Mouse (Mus musculus) MN1 (cell line): Measurements from ENCODE around the gene Nnmt.

Experiments used
- DNase-seq: peaks from one replicate; pipeline ENCODE4 v3.0.0-alpha.2; 2016; ENCODE audit warnings: low spot score

Nnmt gene

DNA sequence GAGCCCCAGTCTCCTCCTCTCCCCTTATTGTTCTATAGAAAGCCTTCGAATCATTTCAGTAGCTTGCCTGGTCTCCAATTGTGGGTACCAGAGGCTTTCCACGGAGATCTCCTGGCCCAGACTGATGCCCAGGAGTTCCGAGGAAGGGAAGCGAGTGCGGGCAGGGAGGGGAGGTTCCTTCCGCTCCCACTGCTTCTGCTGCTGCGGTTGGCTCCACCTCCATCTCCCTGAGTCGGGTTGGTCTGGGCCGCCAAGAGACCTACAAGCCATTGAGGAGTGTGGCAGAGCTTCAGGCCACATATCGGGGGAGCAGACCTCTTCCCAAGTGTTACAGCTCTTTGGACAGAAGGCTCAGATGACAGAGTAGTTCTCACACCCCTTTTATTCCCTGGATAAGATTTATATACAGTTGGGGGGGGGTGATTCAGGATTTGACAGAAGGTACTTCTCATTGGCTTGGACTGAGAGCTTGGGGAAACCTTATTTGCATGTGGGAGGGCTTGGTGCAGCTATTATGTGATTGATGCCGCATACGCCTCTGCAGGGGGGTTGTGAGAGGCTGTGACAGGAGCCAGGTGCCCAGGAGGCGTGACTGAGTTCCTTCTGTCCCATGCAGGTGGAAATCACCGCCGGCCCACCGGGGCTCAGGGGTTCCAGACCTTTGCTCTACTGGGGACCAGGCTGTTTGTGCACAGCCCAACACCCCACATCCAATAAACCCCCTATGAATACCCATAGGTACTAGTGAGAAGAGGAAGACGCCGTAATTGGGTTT lies 30.8 kb upstream of the Nnmt start:
- no peak for DNase-seq

DNA sequence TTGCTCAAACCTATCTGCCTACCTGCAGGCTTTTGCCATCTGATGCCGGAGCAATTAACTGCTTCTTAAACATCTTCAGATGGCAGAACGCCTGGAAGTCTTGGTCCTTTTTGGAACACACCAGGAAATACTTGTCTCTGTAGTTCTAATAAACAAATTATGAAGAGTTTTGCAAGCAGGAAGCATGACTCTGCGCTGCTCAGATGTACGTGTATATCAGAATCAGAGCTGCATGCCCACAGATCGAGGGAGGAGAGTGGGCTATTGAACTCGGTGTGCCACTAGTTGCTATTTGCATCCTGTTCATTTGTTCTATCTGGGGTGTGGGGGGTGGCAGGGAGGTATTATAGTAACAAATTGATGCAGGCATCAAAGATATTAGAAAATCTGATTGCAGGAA lies 28.2 kb upstream of the Nnmt start:
- no peak for DNase-seq

DNA sequence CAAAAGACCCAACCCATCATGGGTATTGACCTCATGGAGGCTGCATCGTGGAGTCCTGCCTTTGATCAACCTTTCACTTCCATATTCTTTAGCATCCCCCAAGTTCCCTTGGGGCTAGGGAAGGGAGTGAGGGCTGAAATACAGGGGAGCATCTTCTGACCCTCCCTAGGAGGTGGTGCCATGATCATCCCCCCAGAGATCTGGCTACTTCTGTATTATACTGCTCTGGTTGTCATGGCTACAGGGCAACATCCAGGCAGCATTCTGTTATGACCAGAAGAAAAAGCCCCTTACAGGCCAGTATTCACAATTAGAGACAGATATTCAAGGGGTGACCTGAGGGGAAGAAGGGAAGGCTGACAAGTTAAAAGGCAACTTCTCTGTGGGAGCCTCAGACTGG lies 14.3 kb upstream of the Nnmt start:
- DNase-seq, result no peak

DNA sequence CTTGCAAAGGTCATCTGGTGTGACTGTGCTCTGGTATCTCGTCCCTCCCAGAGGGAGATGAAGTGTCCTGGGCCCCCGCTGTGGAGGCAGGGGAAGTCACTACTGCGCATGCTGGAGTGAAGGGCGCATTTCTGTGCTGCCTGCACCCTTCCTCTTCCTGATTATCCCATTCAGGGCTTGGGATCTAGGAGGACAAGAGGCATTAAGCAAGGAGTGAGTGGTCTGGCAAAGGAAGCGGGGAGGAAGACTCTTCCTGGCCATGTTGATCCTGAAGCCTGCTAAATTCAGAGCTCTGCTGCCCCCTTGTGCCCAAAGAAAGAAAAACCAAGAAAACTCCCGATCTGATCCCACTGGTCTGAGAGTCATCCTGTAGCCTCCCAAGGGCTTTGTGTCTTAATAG lies 13.6 kb upstream of the Nnmt start:
- peak; percentile 83 for DNase-seq

DNA sequence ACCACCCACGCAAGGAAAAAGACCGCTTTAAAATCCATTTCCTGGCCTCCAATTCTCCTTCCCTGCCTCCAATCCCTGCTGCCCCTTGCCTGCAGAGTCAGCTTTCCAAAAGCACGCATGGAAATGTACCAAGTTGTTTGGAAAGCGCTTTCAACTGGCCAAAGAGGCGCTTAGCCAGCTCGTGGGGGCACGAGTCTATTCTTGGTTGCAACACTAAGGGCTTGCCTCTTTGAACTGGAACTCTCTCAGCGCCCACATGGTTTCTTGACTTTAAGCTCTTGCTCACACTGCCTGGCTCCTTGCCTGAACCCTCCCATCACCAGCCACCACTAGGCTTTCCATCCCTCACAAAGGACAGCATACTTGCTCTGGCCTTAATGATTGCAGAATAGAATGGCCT lies 13.2 kb upstream of the Nnmt start:
- no peak for DNase-seq

DNA sequence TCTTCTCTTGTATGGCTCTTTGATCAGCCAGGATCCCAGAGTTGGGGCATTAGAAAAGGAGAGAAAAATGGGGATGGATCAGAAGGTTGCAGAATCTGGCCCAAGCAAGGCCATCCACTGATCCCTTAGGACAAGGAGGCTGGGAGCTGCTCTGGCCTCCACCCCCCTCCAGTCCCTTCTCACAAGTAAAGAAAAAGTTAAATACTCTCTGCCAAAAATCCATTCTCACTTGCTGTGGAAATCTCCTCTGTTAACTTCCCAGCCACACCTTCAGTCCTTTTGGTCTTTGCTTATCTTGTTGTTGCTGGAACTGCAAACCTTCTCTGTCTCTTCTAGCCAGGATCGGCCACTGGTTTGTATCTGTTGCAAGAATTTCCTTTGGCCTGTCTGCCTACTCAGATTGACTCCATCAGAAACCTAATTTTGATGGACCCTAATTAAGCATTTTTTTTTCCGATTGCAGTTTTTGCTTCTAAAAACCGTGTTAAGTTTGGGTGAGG lies 12.6 kb upstream of the Nnmt start:
- DNase-seq, result no peak

DNA sequence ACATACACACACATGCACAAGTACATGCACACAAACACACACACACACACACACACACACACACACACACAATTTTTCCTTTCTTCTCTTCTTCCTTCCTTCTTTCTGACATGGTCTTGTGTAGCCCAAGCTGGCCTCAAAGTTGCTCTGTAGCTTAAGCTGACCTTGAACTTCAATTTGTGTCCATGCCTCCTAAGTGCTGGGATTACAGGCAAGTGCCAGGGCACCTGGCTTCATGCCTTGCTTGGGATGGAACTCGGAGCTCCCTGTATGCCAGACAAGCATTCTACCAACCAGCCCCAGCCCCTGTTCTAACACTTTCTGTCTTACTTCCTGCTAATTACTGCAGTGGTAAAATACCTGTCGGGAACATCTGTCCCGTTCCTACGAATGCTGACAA lies 8.3 kb upstream of the Nnmt start:
- no peak for DNase-seq

DNA sequence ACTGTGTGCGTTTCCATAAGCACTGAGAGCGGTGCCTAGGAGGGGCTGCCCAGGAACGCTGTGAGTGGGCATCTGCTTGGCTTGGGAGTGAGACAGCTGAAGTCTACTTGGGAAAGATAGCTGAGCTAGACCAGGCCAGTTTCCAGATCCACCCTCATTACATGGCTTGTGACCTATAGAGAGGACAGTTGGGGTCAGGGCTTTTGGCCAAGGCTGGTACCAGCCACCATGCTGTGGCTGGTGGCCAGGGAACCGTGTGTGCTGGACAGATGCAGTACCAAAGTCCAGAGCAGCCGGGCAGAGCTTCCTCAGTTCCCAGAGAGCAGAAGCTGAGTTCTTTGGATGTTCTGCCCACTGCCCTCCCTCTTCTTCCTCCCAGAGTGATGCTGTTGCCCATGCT lies 7.6 kb upstream of the Nnmt start:
- no peak for DNase-seq

DNA sequence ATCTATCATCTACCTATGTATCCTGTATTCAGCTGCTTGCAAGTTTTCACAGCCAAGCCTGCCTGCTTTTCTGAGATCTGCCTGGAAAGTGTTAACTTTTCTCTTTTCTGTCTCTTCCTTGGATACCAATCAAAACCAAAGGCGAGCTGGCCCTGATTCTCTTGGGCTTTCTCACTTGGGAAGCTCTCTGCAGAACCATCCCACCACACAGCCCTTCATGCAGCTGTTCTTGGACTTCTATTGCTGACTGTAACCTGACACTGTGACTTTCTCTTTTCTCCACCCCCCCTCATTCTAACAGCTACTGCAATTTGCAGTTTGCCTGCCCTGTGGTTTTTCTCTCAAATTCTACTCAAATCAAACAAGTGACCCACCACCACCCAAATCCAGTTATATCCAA lies 6.1 kb upstream of the Nnmt start:
- no peak for DNase-seq

DNA sequence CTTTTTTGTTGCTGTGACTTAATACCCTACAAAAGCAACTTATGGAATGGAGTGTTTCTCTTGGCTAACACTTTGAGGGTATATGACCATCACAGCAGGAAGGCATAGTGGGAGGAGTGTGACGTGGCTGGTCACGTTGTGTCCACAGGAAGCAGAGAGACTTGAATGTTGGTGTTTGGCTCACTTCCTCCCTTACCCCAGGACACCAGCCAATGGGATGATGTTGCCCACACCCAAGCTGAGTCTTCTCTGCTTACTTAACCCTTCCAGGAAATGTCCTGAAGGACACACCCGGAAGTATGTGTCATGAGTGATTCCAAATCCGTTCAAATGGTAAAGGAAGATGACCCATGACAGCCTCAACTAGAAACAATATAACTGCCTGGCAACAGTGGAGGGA lies 4.8 kb upstream of the Nnmt start:
- no peak for DNase-seq

DNA sequence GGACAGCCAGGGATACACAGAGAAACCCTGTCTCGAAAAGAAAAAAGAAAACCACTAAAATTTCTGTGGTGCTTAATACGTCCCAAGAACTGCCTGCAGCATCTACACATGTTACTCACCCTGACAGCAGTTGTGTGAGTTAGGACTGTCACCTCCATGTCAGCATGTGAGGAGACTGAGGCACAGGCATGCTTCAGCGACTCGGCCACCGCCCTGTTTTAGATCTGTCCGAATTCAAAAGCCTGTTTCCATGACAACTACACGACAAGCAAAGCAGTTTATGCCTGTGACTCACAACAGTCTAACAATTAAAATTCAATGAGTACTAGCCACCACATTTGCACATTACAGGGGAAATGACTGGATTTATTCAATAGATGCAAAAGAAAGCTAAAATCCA lies 2.5 kb upstream of the Nnmt start:
- DNase-seq, result no peak

DNA sequence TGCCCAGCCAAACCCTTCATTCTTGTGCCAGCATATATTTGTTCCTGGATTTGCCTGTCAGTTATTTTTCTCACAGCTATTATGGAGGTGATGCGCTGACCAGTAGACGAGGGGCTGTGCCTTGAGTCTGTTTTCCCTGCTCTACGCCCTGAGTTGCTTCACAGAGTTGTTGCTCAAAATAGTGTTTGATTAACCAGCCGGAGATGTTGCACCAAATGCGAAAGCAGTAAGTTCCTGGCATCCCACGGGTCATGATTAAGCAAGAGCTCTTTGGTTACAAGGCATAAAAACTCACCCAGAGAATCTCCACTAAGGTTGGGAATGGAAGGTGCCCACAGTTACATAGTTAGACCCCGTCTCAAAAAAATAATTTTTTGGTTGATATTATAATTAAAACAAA lies 1.2 kb upstream of the Nnmt start:
- no peak for DNase-seq

DNA sequence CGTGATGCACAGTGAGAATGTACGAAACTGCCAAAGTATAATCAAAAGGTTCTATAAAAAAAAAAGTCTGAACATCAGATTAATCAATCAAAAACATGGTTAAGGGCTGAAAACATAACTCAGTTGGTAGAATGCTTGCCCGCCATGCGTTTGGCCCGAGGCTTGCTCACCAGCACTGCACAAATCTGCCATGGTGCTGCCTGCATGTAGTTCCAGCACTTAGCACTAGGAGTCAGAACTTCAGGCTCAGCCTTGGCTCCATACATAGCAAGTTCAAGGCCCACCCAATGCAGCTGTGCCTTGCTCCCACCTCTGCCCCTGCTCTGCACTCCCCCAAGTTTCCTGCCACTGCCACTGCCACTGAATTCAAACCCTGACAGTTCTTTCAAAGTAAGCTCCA lies 744 bp upstream of the Nnmt start:
- DNase-seq, result no peak

DNA sequence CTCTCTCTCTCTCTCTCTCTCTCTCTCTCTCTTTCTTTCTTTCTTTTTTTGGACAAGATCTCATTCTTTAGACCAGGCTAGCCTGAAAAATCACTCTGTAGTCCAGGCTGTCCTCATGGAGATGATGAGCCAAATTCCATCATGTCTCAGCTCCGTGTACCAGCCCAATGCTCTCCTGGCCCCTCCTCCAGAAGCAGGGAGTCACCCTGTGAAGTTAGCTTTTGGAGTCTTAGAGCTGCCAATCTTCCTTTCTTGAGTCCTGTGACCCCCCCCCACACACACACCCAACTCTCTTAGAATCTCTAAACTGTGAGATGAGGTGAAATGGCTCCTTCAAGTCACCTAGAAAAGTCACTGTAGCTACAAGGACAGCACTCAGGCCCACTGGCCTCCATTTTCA lies 727 bp downstream of the Nnmt start:
- DNase-seq, result no peak

DNA sequence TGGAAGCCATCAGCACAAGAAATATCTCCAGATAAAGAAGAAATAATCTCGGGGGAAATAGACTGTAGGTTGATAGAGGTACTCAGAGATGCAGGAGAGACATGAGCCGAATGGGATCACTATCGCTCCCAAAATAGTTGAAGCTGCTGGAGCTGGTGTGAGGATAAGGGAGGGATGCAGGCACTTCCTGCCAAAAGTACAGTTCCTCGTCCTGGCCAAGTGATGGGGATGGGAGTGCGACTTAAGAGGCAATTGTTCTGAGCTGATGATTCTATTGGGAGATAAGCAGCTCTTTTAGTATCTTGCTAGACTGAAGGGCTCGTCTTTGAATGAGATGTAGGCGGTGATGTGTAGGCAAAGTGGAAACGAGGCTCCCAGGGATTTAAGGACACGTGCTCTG lies 4.1 kb downstream of the Nnmt start:
- DNase-seq, result no peak

DNA sequence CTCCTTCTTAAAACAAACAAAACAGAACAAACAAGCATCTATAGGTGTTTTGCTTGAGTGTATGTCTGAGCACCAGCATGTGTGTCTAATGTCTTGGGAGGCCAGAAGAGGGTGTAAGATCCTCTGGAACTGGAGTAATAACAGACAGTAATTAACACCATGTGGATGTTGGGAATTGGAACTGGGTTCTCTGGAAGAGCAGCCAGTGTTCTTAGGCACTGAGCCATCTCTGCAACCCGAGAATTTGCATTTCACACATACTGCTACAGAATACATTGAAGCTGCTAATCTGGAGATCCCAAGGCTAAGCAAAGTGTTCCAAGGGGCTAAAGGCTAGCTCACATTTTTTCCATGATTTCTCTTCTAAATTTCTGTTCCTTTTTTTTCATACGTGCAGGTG lies 4.9 kb downstream of the Nnmt start:
- DNase-seq, result no peak

DNA sequence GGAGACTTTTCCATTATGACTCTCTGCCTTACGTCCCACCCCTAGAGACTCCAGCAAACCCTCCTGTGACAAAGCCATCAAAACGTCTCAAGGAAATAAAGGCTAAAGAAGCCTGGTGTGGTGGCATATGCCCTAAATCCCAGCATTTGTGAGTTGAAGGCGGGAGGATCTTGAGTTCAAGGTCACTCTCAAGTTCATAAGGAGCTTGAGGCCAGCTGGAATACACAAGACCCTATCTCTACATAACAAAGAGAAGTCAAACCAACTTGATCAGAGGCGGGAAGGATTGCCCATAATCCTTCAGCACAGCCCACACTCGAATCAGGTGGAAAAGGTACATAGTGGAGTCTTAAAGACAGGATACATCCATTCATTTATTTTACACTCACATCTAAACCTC lies 7.5 kb downstream of the Nnmt start:
- DNase-seq, result no peak

DNA sequence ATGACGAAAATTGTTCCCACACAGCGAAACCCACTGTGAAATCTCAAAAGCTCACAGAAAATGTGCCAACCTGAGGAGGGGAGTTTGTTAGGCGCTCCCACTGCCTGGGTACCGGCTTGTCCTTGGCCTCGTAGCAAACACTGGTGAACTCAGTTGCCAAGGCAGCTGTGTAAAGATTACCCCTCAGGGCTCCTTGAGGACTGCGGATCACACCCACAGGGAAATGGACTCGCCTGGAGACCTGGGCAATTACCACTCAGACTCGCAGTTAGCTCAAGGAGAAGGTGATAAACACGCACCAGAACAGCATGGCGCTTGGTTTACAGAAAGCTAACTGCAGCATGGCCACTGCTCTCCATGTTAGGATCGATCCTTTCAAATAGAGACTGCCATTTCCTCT lies 8.0 kb downstream of the Nnmt start:
- DNase-seq, result no peak

DNA sequence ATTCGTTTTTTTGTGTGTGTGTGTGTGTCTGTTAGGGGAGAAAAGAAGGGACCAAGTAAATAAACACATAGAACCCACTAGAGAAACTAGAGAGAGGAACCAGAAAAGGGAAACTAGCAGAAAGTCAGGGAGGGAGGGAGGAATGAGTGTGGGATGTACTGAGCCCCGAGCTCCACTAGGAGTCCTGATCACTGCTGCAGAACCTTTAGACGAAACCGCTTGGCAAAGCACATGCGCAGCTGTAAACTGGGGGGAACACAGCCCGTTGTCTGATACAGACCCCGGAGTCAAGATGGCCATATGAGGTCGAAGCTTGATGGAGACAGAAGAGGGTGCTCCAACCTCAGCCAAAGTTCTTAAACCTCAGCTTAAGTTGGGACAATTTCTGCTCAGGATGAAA lies 11.0 kb downstream of the Nnmt start:
- DNase-seq, result no peak

DNA sequence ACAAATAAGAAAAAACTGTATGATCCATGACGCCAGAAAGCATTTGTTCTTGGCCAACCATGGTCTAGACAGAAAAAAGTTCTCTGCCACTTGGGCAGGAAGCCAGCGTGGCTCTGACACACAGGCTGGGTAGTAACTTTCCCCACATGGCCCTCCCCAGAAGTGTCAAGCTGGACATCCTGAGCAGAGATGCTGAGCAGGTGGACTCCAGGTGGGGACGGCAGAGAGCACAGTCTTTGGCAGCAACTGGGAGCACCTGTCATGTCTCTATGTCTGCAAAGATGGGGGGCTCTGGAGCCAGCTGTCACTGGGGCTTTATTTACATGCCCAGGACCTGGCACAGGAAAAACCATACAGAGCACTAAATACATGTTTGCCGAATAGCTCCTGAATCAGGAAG lies 14.3 kb downstream of the Nnmt start:
- DNase-seq, result no peak

DNA sequence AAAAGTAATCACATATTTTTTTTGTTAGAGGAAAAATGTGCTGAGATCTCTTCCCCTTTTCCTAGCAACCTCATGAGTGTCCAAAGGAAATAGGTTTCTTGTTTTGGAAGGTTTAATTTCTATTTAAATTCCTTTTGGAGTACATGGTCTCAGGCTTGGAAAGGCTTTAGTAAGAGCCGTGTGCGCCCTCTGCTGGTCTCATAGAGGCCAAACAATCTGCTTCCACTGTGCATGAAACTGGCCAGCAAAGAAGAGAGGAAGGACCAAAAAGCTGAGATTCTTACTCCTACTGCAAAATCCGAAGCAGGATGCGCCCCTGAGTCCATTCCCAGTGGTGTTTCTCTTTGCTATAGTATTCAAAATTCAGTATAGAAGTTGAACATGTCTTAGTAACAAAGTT lies 18.6 kb downstream of the Nnmt start:
- DNase-seq, result peak; percentile 60

DNA sequence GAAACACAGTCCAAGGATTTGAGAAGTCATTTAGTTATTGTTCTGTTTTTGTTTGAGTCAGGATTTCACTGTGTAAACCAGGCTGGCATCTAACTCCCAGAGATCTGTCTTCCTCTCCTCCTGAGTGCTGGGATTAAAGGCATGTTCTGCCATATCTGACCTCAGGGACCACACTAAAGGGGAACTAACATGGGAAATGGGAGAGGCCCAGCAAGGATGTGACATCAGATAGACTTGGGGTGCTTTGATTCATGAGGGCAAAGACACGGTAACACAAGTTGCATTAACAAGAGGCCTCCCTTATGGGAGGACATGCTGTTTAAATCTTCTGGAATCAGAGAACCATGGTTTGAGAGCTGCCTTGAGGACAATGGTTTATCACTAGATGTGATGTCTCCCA lies 24.1 kb downstream of the Nnmt start:
- DNase-seq, result no peak

DNA sequence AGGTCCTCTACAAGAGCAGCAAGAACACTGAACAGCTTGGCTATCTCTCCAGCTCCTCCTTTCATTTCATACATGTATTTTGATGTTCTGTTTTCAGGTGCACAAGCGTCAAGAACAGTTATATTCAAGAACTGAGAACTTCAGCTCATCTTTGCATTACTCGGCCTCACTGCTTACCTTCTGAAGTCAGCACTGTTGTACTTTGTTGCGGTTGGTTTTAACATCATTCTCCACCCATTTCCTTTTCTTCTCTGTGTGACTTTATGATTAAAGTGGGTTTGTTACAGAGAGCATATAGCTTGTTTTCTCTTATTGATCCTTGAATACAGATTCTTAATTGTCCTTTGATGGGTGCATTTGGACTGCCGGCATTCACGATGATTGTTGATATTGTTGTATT lies 42.6 kb downstream of the Nnmt start:
- no peak for DNase-seq

DNA sequence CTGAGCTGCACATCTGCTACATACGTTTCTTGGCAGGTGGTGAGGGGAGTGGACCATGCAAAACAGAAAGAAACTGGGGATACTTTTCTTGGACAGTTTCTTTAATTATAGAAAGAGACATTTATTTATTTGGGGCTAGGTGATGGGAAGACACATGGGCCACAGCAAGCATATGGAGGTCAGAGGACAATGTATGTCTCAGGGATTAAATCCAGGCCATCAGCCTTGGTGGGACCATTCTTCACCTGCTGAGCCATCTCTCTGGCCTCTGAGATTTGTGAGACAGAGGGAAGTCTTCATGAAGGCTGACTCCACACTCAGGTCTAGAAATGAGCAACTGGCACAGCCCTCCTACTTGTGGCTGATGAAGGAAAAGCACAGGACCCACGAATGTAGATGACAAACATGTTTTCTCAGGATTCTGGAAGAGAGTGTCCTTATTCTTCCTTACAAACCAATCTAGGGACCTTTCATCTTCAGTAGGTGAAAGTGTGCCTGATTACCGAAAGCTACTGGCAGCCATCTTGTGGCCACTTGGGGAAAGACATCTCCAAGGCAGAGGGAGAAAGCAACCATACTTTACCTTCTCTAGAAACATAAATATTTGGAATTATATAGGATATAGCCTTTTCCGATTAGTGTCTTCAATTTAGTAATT lies 45.3 kb downstream of the Nnmt start:
- peak; percentile 47 for DNase-seq
